Comparison of ENCODE assay signal across 12 mouse cellular contexts in the genomic region with DNA sequence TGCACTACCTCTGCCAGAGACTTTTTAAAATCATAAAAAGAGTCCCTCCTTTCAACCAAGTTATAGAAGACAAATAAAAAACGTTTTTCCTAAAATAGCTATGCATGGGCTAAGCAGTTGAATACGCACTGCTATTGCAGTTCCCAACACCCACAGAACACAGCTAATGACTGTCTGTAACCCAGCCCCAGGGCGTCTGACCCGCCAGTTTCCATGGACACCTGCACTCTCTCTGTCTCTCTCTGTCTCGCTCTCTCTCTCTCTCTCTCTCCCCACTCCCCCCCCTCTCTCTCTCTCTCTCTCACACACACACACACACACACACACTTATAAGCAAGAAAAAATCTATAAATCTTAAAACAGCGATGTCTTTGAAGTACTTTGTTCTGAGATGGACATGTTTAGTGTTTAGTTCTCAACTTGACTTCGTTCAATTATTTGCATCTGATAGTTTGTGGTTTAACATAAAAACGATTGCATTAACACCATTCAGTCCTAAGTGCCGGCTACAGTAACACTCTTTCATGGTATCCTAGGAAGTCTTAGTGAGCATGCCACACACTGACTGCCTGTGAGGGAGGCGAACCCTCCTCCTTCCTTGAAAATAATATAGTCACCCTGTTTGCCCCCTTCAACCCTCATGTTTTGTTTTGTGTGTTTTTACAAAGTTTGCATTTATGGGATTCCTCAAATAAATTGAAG.
DNase-seq lines count a peak whose midpoint lies in the region; ATAC-seq and TF ChIP-seq lines count a peak whose summit lies in the region.
"Had no signal": no experiment of that assay in that cellular context is flagged by ENCODE, and none has a peak within 500 bp of the region (broad histone marks: within the 10 kb centered on the region; RNA-seq: fewer than 3 reads in every experiment).

No protein-coding gene starts in this region.

- no peaks in the 10 kb centered on the region for H3K9me3 ChIP-seq in forebrain, postnatal 0 days (ENCODE audit: low read length)
- H3K9me3 ChIP-seq in midbrain, embryonic 10.5 days (replicated peaks): no peaks in the 10 kb centered on the region
- no peaks in the 10 kb centered on the region for H3K9me3 ChIP-seq in neural tube, embryonic 15.5 days (replicated peaks)
- H3K9me3 ChIP-seq: heart, embryonic 12.5 days; intestine, embryonic 15.5 days had no signal

- intact Hi-C loops in heart, postnatal 14 days (cut with DNase I): no loop called here

- 13% methylated on average over 10 of the region's 10 CpGs for WGBS in forebrain, postnatal 0 days
- WGBS in midbrain, embryonic 10.5 days: 50% methylated on average over 10 of the region's 10 CpGs
- WGBS in neural tube, embryonic 15.5 days: 9% methylated on average over 10 of the region's 10 CpGs

- no peaks in the 10 kb centered on the region for H3K4me1 ChIP-seq in forebrain, postnatal 0 days (ENCODE audit: insufficient read depth)
- peaks cover 29% of the 10 kb centered on the region for H3K4me1 ChIP-seq in midbrain, embryonic 10.5 days
- H3K4me1 ChIP-seq in neural tube, embryonic 15.5 days: peaks cover 4% of the 10 kb centered on the region; the same call in 1 of the 2 replicates
- H3K4me1 ChIP-seq: intestine, embryonic 15.5 days had no signal

- no peak overlapping the region for H3K4me2 ChIP-seq in forebrain, postnatal 0 days (ENCODE audit: low read depth)
- H3K4me2 ChIP-seq in neural tube, embryonic 15.5 days: no peak overlapping the region
- H3K4me2 ChIP-seq: heart, embryonic 12.5 days; intestine, embryonic 15.5 days had no signal

- no peak for TF ChIP-seq CTCF in forebrain, postnatal 0 days (IDR thresholded peaks at IDR 0.05; ENCODE audit: low read depth)

- no peak overlapping the region for H3K27ac ChIP-seq in forebrain, postnatal 0 days (ENCODE audit: low read depth, low read length)
- H3K27ac ChIP-seq in midbrain, embryonic 10.5 days (replicated peaks): peak overlapping the region; percentile 67; the same call in 1 of the 2 replicates
- no peak overlapping the region for H3K27ac ChIP-seq in neural tube, embryonic 15.5 days (replicated peaks)
- H3K27ac ChIP-seq: intestine, embryonic 15.5 days had no signal

- H3K36me3 ChIP-seq in forebrain, postnatal 0 days (ENCODE audit: insufficient read depth): no peaks in the 10 kb centered on the region
- H3K36me3 ChIP-seq in midbrain, embryonic 10.5 days: no peaks in the 10 kb centered on the region
- H3K36me3 ChIP-seq in neural tube, embryonic 15.5 days: no peaks in the 10 kb centered on the region
- H3K36me3 ChIP-seq: heart, embryonic 12.5 days; intestine, embryonic 15.5 days had no signal

- H3K9ac ChIP-seq in forebrain, postnatal 0 days: no peak overlapping the region
- no peak overlapping the region for H3K9ac ChIP-seq in neural tube, embryonic 15.5 days (replicated peaks)
- H3K9ac ChIP-seq: heart, embryonic 12.5 days; intestine, embryonic 15.5 days had no signal

- ATAC-seq in forebrain, postnatal 0 days: peak; percentile 74
- peak; percentile 70 for ATAC-seq in neural tube, embryonic 15.5 days (ENCODE audit: low FRiP score)
- ATAC-seq: intestine, embryonic 15.5 days had no signal

- H3K27me3 ChIP-seq in forebrain, postnatal 0 days (ENCODE audit: insufficient read depth, low read length): no peaks in the 10 kb centered on the region
- H3K27me3 ChIP-seq in midbrain, embryonic 10.5 days (ENCODE audit: low read depth, poor library complexity, severe bottlenecking): no peaks in the 10 kb centered on the region
- H3K27me3 ChIP-seq in neural tube, embryonic 15.5 days (replicated peaks): no peaks in the 10 kb centered on the region
- H3K27me3 ChIP-seq: heart, embryonic 12.5 days; intestine, embryonic 15.5 days had no signal

- no peak overlapping the region for H3K4me3 ChIP-seq in forebrain, postnatal 0 days (ENCODE audit: low read depth, low read length)
- H3K4me3 ChIP-seq in midbrain, embryonic 10.5 days: no peak overlapping the region
- no peak overlapping the region for H3K4me3 ChIP-seq in neural tube, embryonic 15.5 days (replicated peaks)
- H3K4me3 ChIP-seq: heart, embryonic 12.5 days; intestine, embryonic 15.5 days had no signal

- DNase-seq in heart, adult 11 months: peak; percentile 14
- DNase-seq in heart, postnatal 14 days: no peak
- DNase-seq in forebrain, postnatal 0 days: no peak
- peak; percentile 34 for DNase-seq in midbrain, embryonic 10.5 days (ENCODE audit: low spot score)
- no peak for DNase-seq in right cerebral cortex, postnatal 4 days
- DNase-seq in right cerebral cortex, postnatal 14 days: no peak
- no peak for DNase-seq in adrenal gland, postnatal 4 days (ENCODE audit: low spot score in 2 of 2)
- DNase-seq: liver; lung, postnatal 14 days had no signal

Comparison
In these comparisons a context has a peak if more than half of its experiments do, and no peak if none do; other contexts are left out.
1. DNase-seq: peak in heart, adult 11 months (single experiment) and midbrain, embryonic 10.5 days (single experiment); none in heart, postnatal 14 days (0 of 2), forebrain, postnatal 0 days (single experiment), right cerebral cortex, postnatal 4 days (single experiment), right cerebral cortex, postnatal 14 days (single experiment) and adrenal gland, postnatal 4 days (0 of 2).